Mouse (Mus musculus) heart, postnatal 14 days (tissue): Measurements from ENCODE around the gene Cog1. TPM values are rescaled to one million over a fixed set of nuclear protein-coding genes. Genes with fewer than 3 reads are reported as not detected.
"Not testable (repeated sequence)": the region's sequence is repeated elsewhere in the genome, so short reads cannot be mapped to it uniquely, and the experiment has no call there.

Experiments used
- DNase-seq, 2 experiments: peaks; one replicate each; pipeline ENCODE4 v3.0.0; 2021 to 2022
- intact Hi-C: fragments of 180-260 bp; cut with DNase I; formaldehyde crosslinking; loops from one replicate; pipeline ENCODE4 v1.15.1; 2025
- total RNA-seq, 2 experiments: library from RNA; stranded (reverse); gene quantifications; 2 replicates each; pipeline ENCODE4 v1.2.3; 2021

Gene Cog1
- total RNA-seq, 2 experiments from 2014 or later: 16.1 to 18.5 TPM

- intact Hi-C loops: no loop called here
- DNase-seq: no peak
Observed at GRCm38 (mm10) chr11:113630642-113631041, 18.3 kb upstream of the Cog1 start.

- DNase-seq: no peak
- intact Hi-C loops: no loop called here
Observed at GRCm38 (mm10) chr11:113631302-113631701, 17.7 kb upstream of the Cog1 start.

- intact Hi-C loops: no loop called here
- no peak for DNase-seq
Observed at GRCm38 (mm10) chr11:113631862-113632261, 17.1 kb upstream of the Cog1 start.

GRCm38 (mm10) chr11:113632303-113632702 lies 16.7 kb upstream of the Cog1 start:
- no peak for DNase-seq
- intact Hi-C loops: no loop called here

- intact Hi-C loops: no loop called here
Observed at GRCm38 (mm10) chr11:113633398-113633797, 15.6 kb upstream of the Cog1 start.

GRCm38 (mm10) chr11:113634699-113635121 lies 14.3 kb upstream of the Cog1 start:
- DNase-seq: no peak
- intact Hi-C loops: no loop called here

More at GRCm38 (mm10) chr11:113633398-113633797, 15.6 kb upstream of the Cog1 start:
- DNase-seq: no peak

- intact Hi-C loops: no loop called here
- DNase-seq: no peak
Observed at GRCm38 (mm10) chr11:113638680-113639079, 10.3 kb upstream of the Cog1 start.

- intact Hi-C loops: no loop called here
- DNase-seq: no peak
Observed at GRCm38 (mm10) chr11:113645181-113645580, 3.8 kb upstream of the Cog1 start.

- DNase-seq: peak; percentile 87 to 90
- intact Hi-C loops: no loop called here
Observed at GRCm38 (mm10) chr11:113648152-113648551, 817 bp upstream of the Cog1 start.

GRCm38 (mm10) chr11:113649353-113650210 lies 613 bp downstream of the Cog1 start, which contains the start of gene Slc39a11:
Gene Slc39a11 (minus strand): TSS chr11:113650079.
- intact Hi-C loops: loop anchor here (1.0 to 2.0 kb wide), 3 partner anchors 33 to 162 kb away; no protein-coding TSS in a partner anchor
- DNase-seq: peak; percentile 78 to 81

- no peak for DNase-seq
- intact Hi-C loops: loop anchor here (2.0 kb wide), 1 partner anchor 31 kb away; no protein-coding TSS in a partner anchor
Observed at GRCm38 (mm10) chr11:113651206-113651906, 2.4 kb downstream of the Cog1 start.

GRCm38 (mm10) chr11:113651907-113652273 lies 2.9 kb downstream of the Cog1 start:
- intact Hi-C loops: loop anchor here (2.0 kb wide), 1 partner anchor 31 kb away; no protein-coding TSS in a partner anchor
- peak; percentile 33 to 48 for DNase-seq

- intact Hi-C loops: no loop called here
- DNase-seq: no peak
Observed at GRCm38 (mm10) chr11:113652516-113652915, 3.5 kb downstream of the Cog1 start.

GRCm38 (mm10) chr11:113654105-113654504 lies 5.1 kb downstream of the Cog1 start:
- intact Hi-C loops: no loop called here
- DNase-seq: no peak

- intact Hi-C loops: no loop called here
- no peak for DNase-seq
Observed at GRCm38 (mm10) chr11:113654561-113655270, 5.7 kb downstream of the Cog1 start.

- no peak for DNase-seq
- intact Hi-C loops: no loop called here
Observed at GRCm38 (mm10) chr11:113656511-113656932, 7.6 kb downstream of the Cog1 start.

GRCm38 (mm10) chr11:113657221-113657620 lies 8.3 kb downstream of the Cog1 start:
- intact Hi-C loops: no loop called here
- DNase-seq: no peak

GRCm38 (mm10) chr11:113658319-113658718 lies 9.3 kb downstream of the Cog1 start:
- intact Hi-C loops: no loop called here
- no peak for DNase-seq

GRCm38 (mm10) chr11:113658763-113659162 lies 9.8 kb downstream of the Cog1 start:
- intact Hi-C loops: no loop called here
- DNase-seq: no peak

- DNase-seq, intact Hi-C loops: not testable (repeated sequence)
Observed at GRCm38 (mm10) chr11:113660213-113660612, 11.2 kb downstream of the Cog1 start.

- no peak for DNase-seq
- intact Hi-C loops: no loop called here
Observed at GRCm38 (mm10) chr11:113660940-113661339, 12.0 kb downstream of the Cog1 start.
